Mouse (Mus musculus) layer of hippocampus, postnatal 14 days (tissue): ENCODE results near the gene Ube2i. TPM values are rescaled to one million over a fixed set of nuclear protein-coding genes. Genes with fewer than 3 reads are reported as not detected.

ENCODE experiments used
- DNase-seq, 2 experiments: peaks; one replicate each; pipeline ENCODE4 v3.0.0; 2021 to 2022; ENCODE audit warnings: low spot score in 2 of 2, mixed read lengths in 1 of 2
- microRNA-seq, 2 experiments: library from miRNA; unstranded; fragments of <30 nt; microRNA quantifications; one replicate each; pipeline ENCODE4 v1.2.0; 2021
- total RNA-seq, 2 experiments: library from RNA; stranded (reverse); gene quantifications; 2 replicates each; pipeline ENCODE4 v1.2.3; 2021

Gene Ube2i
- total RNA-seq, 2 experiments from 2014 or later = 208 to 219 TPM

DNA sequence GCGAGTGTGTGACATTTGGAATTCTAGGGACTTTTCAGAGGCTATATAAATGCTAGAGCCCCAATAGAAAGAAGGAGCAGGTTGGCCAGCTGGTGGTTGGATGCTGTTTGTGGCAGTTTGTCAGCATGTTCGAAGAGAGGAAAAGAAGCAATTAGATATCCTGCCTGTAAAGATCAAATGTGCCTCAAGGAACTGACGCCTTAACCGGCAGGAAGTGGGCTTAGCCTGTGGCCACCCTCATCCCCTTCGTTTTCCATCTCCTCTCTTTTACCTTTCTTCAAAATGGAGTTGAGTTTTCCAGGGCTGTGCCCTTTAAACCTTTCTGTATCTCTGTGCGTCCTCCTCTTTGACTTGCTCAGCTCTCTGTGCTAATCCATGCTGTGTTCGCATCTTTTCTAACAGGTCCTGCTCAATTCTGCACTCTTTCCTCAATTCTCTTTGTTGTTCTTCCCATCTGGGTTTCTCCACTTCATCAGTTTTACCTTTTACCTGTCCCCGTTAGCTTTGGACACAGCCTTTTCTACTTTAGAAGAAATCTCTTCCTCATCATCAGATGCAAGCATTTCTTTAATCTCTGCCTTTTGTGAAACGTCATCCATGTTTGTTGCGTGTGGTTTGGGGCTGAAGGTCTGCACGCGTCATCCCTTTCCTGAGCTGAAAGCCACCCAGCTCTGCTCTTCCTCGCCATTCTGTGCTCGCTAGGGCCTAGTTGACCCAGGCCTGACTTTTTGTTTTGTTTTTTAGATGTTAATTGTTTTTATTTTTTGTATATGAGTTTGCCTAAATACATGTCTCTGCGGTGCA, 54.7 kb downstream of the Ube2i start:
- DNase-seq = no peak

DNA sequence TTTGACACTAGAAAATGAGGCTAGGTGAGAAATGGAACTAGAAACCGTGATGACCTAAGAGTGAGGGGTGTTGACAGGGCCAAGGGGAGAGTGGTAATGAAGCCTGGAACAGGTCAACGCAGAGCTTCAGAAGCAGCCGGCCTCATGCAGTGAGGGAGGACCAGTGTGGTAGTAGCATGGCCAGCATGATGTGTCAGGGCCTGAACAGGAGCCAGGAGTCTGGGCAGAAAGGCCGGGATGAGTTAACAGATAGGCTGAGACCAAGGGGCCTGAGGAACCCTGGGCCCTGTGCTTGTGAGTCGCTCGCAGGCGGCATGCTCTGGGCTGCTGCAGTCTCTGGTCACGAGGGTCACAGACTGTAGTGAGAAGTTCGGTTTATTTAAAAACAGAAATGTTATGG, 55.5 kb downstream of the Ube2i start:
- no peak for DNase-seq

DNA sequence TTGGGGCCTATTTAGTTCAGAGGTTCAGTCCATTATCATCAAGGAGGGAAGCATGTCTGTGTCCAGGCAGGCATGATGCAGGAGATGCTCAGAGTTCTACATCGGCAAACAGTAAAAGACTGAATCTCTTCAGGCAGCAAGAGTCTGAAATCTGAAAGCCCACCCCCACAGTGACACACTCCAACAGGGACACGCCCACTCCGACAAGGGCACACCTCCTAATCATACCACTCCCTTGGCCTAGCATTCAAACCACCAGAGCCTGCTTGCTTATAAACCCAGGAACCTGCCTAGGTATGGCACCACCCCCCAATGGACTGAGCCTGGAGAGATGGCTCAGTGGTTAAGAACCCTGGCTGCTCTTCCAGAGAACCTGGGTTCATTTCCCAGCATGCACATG, 59.0 kb downstream of the Ube2i start:
- no peak for DNase-seq

Small RNA genes lying within 50 kb of the gene (microRNA-seq; reads per million reads assigned to microRNA genes)
- gene Mir3547 = 25.6 to 41.1 reads per million in 2 experiments

Other genes starting within 250 kb of the Ube2i start
- gene Tmem204, start 191.0 kb downstream of the Ube2i start, total RNA-seq = 10 to 100 TPM; 10.1 to 10.7 TPM
- gene Telo2, start 158.7 kb downstream of the Ube2i start, total RNA-seq = 10 to 100 TPM; 30.1 to 33.4 TPM
- 1 to 10 TPM; 1.4 to 1.6 TPM for gene Ptx4, start 153.9 kb downstream of the Ube2i start, total RNA-seq
- gene Clcn7, start 141.2 kb downstream of the Ube2i start, total RNA-seq = 10 to 100 TPM; 47.3 to 51.1 TPM
- under 1 TPM in 1 of 2 experiments, not detected in 1; 0.26 TPM for gene Ccdc154, start 112.2 kb downstream of the Ube2i start, total RNA-seq
- gene Gm38655, start 99.2 kb downstream of the Ube2i start, total RNA-seq = not detected
- gene BC003965, start 90.1 kb downstream of the Ube2i start, total RNA-seq = 10 to 100 TPM; 17.8 to 19.2 TPM
- gene Unkl, start 86.2 kb downstream of the Ube2i start, total RNA-seq = 10 to 100 TPM; 33.9 to 37.0 TPM
- 10 to 100 TPM; 64.4 to 71.9 TPM for gene Gnptg, start 34.5 kb downstream of the Ube2i start, total RNA-seq
- gene Tsr3, start 34.5 kb downstream of the Ube2i start, total RNA-seq = 10 to 100 TPM; 25.0 to 26.6 TPM
- gene Baiap3, start 18.3 kb downstream of the Ube2i start, total RNA-seq = 10 to 100 TPM in 1 of 2 experiments, 1 to 10 TPM in 1; 9.7 to 11.3 TPM
- not detected for gene Prss34, start 23.8 kb upstream of the Ube2i start, total RNA-seq
- not detected for gene Prss28, start 34.0 kb upstream of the Ube2i start, total RNA-seq
- not detected for gene Prss29, start 44.0 kb upstream of the Ube2i start, total RNA-seq
- not detected for gene Tpsab1, start 70.9 kb upstream of the Ube2i start, total RNA-seq
- gene Tpsb2, start 91.7 kb upstream of the Ube2i start, total RNA-seq = 1 to 10 TPM in 1 of 2 experiments, under 1 TPM in 1; 0.36 to 1.8 TPM
- not detected for gene Tpsg1, start 94.7 kb upstream of the Ube2i start, total RNA-seq
- gene Cacna1h, start 159.2 kb upstream of the Ube2i start, total RNA-seq = 10 to 100 TPM; 80.9 to 98.4 TPM
- gene Tekt4, start 180.0 kb upstream of the Ube2i start, total RNA-seq = 1 to 10 TPM; 3.3 to 4.6 TPM
- under 1 TPM; 0.14 to 0.16 TPM for gene Sstr5, start 222.7 kb upstream of the Ube2i start, total RNA-seq